Mouse (Mus musculus): Measurements from ENCODE around the gene Slc34a1.

The Slc34a1 gene

DNA sequence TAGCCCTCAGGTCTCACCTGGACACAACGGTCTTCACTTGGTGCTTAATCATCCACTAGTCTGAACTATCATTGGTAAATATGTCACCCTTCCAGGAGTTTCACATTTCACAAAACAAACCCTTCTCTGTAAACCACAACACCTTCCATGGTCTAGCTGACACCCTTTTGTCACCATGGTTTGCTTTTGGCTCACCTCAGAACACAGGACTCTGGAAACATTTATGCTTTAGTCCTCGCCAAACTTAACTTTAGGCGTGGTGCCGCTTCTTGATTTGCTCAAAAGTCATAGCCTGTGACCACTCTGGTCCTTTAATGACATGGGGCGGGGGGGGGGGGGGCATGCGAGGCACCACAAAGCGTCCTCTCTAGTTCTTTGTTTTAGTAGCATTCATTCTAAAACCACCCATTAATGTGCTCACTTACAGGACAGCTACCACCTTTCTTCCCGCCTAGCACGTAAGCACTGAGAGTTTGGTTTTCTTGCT lies 45.9 kb downstream of the Slc34a1 start:
- DNase-seq (ENCODE audit: low spot score in 2 of 2) = no peak

- peak in 1 of 2 experiments; percentile 89 for DNase-seq (ENCODE audit: low spot score in 2 of 2)
These were observed 46.4 kb downstream of the Slc34a1 start for GRCm38 (mm10) chr13:55444286-55444936.

DNA sequence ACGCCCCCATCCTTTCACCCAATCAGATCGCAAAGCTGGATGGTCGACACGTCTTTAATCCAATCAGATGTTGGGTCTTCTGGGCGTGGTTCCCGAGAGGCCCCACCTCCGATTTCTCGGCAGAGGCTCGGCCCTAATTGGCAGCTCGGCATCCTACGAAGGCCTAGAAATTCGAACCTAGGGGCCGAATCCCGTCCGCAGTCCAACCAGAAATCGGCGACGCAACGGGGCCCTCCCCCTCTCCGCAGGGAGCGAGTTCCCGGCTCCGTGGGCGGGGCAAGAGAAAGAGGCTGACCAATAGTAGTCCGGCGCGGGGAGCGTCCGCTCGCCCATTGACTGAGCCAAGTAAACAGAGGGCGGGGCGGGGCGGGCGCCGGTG lies 46.9 kb downstream of the Slc34a1 start, which contains the start of gene Grk6:
Grk6 (plus strand) TSS at position 136 of the 379 bp plus-strand sequence.
- peak; percentile 99 for DNase-seq (ENCODE audit: low spot score in 2 of 2)

DNA sequence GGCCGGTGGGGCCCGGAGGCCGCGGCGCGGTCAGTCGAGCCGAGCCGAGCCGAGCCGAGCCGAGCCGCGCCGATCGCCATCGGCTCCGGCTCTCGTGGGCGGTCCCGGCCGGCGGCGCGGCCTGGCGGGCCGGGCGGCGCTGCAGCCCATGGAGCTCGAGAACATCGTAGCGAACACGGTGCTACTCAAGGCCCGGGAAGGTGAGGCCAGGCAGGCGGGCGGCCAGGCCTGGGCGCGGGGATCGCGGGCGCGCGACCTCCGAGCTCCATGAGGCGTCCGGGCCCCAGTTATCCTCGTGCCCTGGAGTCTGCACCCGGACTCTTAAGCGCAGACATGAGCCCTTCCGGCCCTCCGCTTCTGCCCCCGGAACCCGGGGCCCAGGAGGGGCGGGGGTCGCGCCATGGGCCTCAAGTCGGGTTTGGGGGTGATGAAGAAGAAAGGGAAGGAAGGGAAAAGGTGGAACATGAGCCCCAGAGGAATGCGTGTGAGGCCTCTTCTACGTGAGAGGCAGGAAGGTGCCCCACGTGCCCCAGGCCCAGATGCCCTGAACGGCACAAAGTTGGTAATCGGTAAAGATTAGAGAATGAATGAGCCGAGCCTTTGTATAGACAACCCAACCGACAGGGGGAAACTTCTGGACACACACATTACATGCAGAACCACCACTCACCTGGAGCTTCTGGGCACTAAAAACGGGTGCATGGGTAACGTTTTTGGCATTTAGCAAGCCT lies 47.5 kb downstream of the Slc34a1 start:
- peak in 1 of 2 experiments; percentile 68 for DNase-seq (ENCODE audit: low spot score in 2 of 2)

DNA sequence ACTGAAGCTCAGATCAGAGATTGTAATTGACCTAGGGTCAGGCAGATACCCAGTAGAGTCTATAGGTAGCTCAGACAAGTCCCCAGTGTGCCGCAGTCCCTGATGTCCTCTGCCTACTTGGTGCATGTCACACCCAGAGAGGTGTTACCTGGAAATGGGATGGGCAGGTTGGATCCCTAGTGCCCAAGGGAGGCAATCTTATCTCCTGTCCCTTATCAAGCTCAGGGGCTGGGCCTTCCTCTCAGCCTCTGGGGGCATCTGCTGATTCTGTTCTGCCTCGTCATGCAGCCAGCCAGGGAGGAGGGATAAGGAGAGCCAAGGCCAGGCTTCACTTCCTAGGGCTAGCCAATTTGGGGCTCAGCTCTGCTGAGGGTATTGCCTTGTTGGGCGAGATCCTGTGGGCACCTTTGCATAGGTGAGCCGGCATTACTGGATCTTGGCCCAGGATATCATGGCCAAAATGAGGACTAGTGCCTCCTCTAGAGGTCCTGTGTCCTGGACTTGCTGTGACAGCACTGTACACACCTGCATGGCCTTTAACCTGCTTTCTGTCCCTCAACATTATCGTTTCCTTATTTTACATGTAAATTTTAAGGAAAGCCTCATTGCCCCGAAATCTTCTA lies 48.6 kb downstream of the Slc34a1 start:
- peak; percentile 62 to 64 for DNase-seq (ENCODE audit: low spot score in 2 of 2)

DNA sequence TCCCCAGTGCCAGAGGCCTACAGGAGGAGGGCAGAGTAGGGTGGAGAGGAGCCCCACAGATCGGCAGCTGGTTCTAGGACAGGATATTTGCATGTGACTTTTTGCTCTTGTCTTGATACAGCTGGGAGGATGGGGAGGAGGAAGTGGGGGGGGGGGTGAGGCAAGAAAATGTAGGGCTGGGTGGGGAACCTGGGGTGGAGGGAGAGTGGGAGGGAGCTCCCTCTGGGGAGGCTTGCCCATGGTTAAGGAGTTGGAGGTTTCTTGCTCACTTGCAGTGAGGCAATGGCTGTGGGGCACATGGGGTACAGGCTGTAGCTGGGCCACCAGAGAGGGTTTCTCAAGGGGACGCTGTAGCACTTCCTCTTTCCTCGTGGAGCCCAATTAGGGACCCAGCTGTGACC lies 49.6 kb downstream of the Slc34a1 start:
- peak in 1 of 2 experiments; percentile 71 for DNase-seq (ENCODE audit: low spot score in 2 of 2)

DNA sequence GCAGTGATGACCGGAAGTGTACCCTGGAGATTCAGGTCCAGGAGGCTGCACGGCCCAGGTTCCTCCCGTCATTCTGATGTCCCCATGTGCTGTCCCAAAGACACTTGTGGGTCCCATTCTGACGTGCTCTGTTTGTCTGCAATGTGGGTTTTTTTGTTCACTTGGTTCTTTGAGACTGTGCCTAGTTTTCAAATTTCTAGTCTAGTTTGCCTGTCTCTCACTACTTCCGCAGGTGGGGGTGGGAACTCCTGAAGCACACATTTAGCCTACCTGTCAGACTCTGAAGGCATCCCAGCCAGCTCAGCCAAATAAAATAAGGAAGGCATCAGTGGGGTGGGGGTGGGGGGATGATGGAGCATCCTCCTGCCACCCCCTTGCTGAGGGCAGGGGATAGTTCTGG lies 50.1 kb downstream of the Slc34a1 start:
- no peak for DNase-seq (ENCODE audit: low spot score in 2 of 2)

DNA sequence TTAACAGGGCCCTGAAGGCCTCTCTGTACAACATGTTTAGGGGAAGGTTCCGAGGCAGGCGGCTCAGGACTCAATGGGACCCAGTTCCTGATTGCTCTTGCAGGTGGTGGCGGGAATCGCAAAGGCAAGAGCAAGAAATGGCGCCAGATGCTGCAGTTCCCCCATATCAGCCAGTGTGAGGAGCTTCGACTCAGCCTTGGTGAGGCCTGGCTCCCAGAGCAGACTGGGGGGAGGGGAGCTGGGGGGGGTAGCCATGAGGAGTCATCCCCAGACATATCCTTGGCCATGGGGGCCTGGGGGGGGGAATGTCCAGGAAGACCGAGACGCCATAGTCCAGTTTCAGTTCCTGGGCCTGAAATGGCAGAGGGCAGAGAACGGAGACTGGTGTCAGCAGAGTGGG lies 51.2 kb downstream of the Slc34a1 start:
- DNase-seq (ENCODE audit: low spot score in 2 of 2) = no peak

GRCm38 (mm10) chr13:55449679-55450441 lies 51.9 kb downstream of the Slc34a1 start:
- peak in 1 of 2 experiments; percentile 70 for DNase-seq (ENCODE audit: low spot score in 2 of 2)

- DNase-seq (ENCODE audit: low spot score in 2 of 2) = no peak
These were observed 52.6 kb downstream of the Slc34a1 start for GRCm38 (mm10) chr13:55450511-55450980.

GRCm38 (mm10) chr13:55451296-55451695 lies 53.3 kb downstream of the Slc34a1 start:
- DNase-seq (ENCODE audit: low spot score in 2 of 2) = no peak

DNA sequence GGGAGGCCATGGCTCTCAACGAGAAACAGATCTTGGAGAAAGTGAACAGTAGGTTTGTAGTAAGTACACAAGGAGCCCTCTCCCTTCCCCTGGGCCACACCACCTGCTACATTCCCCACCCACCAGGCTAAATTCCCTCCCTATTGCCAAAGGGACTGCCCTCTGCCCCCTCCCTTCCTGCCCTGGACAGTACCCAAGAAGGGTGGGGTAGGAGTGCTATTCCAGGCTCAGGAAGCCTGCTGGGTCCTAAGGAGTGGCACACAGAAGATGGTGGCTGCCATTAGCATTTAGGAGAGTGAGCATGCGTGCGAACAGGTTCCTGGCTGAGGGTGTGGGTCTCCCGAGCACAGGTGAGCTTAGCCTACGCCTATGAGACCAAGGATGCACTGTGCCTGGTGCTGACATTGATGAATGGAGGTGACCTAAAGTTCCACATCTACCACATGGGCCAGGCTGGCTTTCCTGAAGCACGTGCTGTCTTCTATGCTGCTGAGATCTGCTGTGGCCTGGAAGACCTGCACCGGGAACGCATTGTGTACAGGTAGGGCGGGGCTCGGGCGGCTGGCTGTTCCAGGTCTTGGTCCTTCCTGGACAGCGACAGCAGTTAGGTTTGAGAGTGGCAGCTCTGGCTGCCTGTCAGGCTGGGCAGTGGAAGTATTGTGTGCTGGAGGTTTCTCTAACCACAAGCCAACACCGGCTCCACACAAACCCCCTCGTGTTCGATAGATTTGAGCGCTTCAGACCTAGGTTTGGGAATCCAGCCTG lies 54.0 kb downstream of the Slc34a1 start:
- no peak for DNase-seq (ENCODE audit: low spot score in 2 of 2)

- no peak for DNase-seq (ENCODE audit: low spot score in 2 of 2)
These were observed 65.0 kb downstream of the Slc34a1 start for GRCm38 (mm10) chr13:55462965-55463364.

DNA sequence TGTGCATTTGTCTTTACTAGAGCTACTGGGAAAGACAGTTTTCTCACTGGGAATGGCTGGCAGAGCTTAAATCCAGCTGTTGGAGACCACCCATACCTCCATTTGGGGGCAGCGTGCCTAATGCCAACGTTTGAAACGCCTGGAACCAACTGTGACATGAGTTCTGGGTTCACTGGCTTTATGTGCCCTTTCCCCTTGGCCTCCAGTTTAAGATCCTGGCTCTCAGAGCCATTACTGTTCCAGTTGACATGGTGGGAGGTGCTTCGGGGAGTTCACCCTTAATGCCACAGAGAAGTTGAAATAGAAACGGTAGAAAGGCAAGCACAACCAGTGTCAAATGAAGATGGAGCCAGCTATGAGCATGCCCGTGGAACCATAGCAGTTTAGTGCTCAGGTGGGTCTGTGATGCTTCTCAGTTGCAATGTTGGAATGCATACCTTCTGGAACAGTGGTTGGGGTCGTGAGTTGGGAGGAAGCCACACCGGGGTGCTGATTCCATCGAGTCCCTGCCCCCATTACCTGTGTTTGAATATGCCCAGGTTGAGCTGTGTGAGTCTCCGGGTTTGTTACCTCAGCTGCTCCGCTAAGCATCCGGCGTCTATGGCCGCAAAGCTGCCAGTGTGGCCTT lies 65.5 kb downstream of the Slc34a1 start:
- DNase-seq (ENCODE audit: low spot score in 2 of 2) = peak in 1 of 2 experiments; percentile 50

DNA sequence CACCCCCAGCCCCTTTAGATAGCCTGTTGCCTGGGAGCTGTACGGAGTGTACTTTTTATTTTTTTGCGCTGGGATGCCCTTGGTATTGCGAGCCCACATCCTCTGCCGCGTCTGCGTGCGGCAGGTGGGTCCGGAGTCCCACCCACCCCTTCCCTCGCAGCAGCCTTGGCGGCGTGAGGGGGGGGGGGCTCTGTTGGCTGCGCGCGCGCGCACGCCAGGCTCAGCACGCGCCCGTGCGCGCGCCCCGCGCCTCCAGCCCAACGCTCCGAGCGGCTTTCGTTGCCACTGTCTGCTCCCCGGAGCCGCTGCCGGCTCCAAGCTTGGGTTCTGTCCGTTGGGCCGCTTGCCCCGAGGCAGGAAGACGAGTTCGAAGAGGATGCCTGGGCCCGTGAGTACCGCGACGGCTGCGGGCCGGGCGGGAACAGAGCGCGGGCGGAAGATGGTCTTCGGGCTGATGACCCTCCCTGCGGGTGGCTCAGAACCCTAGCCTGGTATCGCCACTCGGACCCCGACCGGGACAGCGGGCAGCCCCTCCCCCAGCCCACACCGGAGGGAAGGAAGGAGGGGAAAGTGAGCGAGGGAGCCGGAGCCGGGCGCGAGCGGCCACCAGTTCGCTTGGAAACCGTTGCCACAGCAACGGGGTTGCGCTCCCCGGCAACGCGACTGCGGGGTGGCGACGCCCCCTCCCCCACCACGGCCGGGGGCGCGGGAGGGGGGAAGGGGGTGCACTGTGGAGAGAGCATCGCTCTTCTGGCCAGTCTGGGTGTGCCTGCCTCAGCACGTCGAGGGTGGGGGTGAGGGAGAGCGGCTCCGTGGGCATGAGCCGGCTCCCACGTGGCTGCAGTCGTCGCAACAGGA lies 66.3 kb downstream of the Slc34a1 start, which contains the start of gene Prr7:
Prr7 (plus strand) TSS at position 241 of the 858 bp plus-strand sequence.
- DNase-seq (ENCODE audit: low spot score in 2 of 2) = peak; percentile 50 to 58

DNA sequence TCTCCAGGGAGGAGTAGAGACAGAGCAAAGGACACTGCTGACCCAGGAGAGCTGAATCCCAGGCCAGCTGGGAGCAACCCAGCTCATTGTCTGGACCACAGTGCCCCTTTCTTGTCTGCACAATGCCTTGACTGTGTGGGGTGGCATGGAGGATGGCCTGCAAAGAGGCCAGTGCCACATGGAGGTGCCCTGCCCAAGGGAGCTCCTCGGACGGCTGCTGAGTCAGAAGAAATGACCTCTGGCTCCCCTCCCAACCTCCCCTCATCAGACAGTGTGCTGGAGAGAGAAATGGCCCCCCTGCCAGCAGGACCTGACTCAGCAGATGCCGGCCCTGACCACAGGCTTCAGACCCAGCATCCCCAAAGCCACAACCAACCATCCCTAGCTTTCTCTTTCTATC lies 67.2 kb downstream of the Slc34a1 start:
- DNase-seq (ENCODE audit: low spot score in 2 of 2) = no peak
